Mouse (Mus musculus) thymus, adult 2 months (tissue): ENCODE measurements around the gene Gpr152.

Source experiments
- CTCF ChIP-seq: fragments of 200-500 bp; IDR thresholded peaks from 2 replicates; pipeline ENCODE4 v1.5.1; 2012; ENCODE audit warnings: mild to moderate bottlenecking, control low read depth, low read length, moderate library complexity, borderline replicate concordance; ENCODE audit not compliant: control insufficient read depth, poor library complexity, insufficient read depth; ENCODE audit errors: extremely low read depth
- POLR2A ChIP-seq: fragments of 200-500 bp; IDR thresholded peaks from 2 replicates; pipeline ENCODE4 v1.6.1; 2012; ENCODE audit warnings: mild to moderate bottlenecking, low read length, control low read depth, moderate library complexity; ENCODE audit not compliant: control insufficient read depth, poor library complexity, insufficient read depth; ENCODE audit errors: extremely low read depth

GRCm38 (mm10) chr19:4191528-4192250 lies 52.1 kb downstream of the Gpr152 start, which contains the start of gene Ppp1ca:
- TF ChIP-seq CTCF (peak; percentile 77; the same call in 1 of the 2 replicates), POLR2A (peak; percentile 89)
